Mouse (Mus musculus) embryonic facial prominence, embryonic 11.5 days (tissue): ENCODE data around the gene Lsm10. TPM values are rescaled to one million over a fixed set of nuclear protein-coding genes. Genes with fewer than 3 reads are reported as not detected.
"Not testable (repeated sequence)": the region's sequence is repeated elsewhere in the genome, so short reads cannot be mapped to it uniquely, and the experiment has no call there.

Source experiments
- ATAC-seq: fragments of 200-750 bp; cut with Nextera tagmentation; replicated peaks from 2 replicates; pipeline ENCODE4 v1.8.0; 2017; ENCODE audit warnings: low read depth; ENCODE audit not compliant: insufficient number of reproducible peaks, low FRiP score, low TSS enrichment
- DNase-seq: peaks from one replicate; pipeline ENCODE4 v3.0.0-alpha.2; 2015; ENCODE audit warnings: low spot score
- H3K27ac ChIP-seq: fragments of 300-500 bp; sonication (generic); replicated peaks from 2 replicates; pipeline ENCODE4 v1.5.1; 2014; ENCODE audit warnings: mild to moderate bottlenecking, low read depth, low read length, control low read depth
- H3K27me3 ChIP-seq: fragments of 300-500 bp; sonication (generic); 2 replicates; pipeline ENCODE4 v1.6.1; 2014; ENCODE audit warnings: mild to moderate bottlenecking, low read length, moderate library complexity, mixed read lengths; ENCODE audit not compliant: control insufficient read depth, insufficient read depth
- H3K36me3 ChIP-seq: fragments of 300-500 bp; sonication (generic); replicated peaks from 2 replicates; pipeline ENCODE4 v1.6.1; 2014; ENCODE audit warnings: low read depth, mild to moderate bottlenecking, low read length, moderate library complexity, mixed read lengths; ENCODE audit not compliant: control insufficient read depth, insufficient read depth
- H3K4me1 ChIP-seq: fragments of 300-500 bp; sonication (generic); 2 replicates; pipeline ENCODE4 v1.6.1; 2014; ENCODE audit warnings: low read length, mixed read lengths; ENCODE audit not compliant: control insufficient read depth, insufficient read depth
- H3K4me2 ChIP-seq: fragments of 300-500 bp; sonication (generic); 2 replicates; pipeline ENCODE4 v1.6.1; 2014; ENCODE audit warnings: low read depth, mild to moderate bottlenecking, control low read depth, low read length, moderate library complexity
- H3K4me3 ChIP-seq: fragments of 300-500 bp; sonication (generic); 2 replicates; pipeline ENCODE4 v1.5.1; 2014; ENCODE audit warnings: low read depth, low read length, control low read depth
- H3K9ac ChIP-seq: fragments of 300-500 bp; sonication (generic); replicated peaks from 2 replicates; pipeline ENCODE4 v1.6.1; 2014; ENCODE audit warnings: mild to moderate bottlenecking, control low read depth, low read length
- H3K9me3 ChIP-seq: fragments of 300-500 bp; sonication (generic); replicated peaks from 2 replicates; pipeline ENCODE4 v1.6.1; 2016; ENCODE audit warnings: mild to moderate bottlenecking, low read length, inconsistent platforms, mixed read lengths; ENCODE audit not compliant: control insufficient read depth
- WGBS: fragments of 180-500 bp; shearing (Covaris S2); extraction: QIAGEN DNeasy Blood & Tissue Kit; methylation state at CpG from one replicate; pipeline ENCODE4 v1.1.7; 2014; 5-methylcytosine and 5-hydroxymethylcytosine counted together
- polyA plus RNA-seq: library from polyadenylated mRNA; unstranded; fragments of >200 nt; fragmentation: Nextera tagmentation; extraction: Ambion mirVana; gene quantifications from 2 replicates; pipeline ENCODE4 v1.2.1, GENCODE M21; 2014

The Lsm10 gene
- polyA plus RNA-seq, 1 experiment from 2014 or later = 46.1 TPM

DNA sequence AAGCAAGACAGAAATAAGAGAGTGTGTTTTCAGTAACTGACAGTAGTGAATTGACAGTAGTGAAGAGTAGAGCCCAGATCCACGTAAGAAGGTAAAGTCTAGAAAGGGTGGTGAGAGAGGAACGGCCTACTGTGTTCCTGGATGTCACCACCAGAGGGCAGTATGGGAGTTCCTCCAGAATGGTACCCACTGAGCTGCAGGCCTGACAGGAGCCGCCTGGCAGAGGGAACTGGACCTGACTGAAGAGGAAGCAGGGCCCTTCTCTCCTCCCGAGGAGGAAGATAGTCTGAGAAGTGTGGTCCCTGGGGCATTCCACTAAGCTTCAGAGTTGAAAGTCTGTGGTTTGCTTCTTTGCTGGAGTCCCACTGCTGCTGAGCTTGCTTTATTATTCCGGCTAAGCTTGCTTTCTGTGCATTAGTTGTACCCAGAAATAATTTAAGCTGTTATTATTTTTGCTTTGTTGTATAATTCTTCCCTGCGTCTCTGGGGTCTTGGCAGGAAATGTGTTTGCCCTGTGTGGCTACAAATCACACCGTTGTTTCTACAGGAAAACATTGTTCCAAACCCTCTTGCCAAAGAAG, 10.3 kb upstream of the Lsm10 start:
- Histone ChIP-seq H3K27ac (no peak overlapping the region), H3K4me2 (no peak overlapping the region)

DNA sequence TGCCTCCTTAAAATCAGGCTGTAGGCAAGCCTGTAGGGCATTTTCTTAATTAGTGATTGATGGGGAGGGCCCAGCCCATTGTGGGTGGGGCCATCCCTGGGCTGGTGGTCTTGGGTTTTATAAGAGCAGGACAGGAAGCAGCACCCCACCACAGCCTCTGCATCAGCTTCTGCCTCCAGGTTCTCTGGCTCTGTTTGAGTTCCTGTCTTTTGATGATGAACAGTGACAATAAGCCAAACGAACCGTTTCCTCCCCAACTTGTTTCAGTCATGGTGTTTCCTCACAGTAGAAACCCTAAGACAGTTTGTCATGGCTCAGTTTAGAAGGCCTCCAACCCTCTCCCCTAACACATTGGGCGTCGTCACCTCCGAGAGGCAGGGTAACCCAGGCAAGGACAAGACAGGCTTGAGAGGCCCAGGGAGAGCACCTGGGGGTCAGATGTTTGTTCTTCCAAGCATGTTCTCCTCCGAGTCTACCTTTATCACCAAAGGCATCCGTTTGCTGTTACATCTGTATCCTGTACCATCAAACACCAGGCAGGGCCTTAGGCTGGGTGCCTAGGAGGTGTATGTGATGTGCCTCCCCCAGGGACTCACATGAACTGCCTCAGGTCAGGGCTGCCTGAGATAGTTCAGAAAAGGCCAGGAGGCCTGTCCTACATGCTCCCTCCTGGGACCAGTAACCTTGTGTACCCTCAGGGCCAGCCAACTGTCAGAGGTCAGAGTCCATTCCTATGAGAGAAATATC, 6.1 kb upstream of the Lsm10 start:
- Histone ChIP-seq H3K36me3 (no peaks in the 10 kb centered on the region), H3K9ac (no peak overlapping the region), H3K9me3 (no peaks in the 10 kb centered on the region), H3K27me3 (no peaks in the 10 kb centered on the region), H3K4me3 (no peak overlapping the region), H3K4me2 (no peak overlapping the region), H3K27ac (no peak overlapping the region), H3K4me1 (no peaks in the 10 kb centered on the region)
- ATAC-seq = no peak
- DNase-seq = no peak
- WGBS = 74% methylated on average over 7 of the region's 7 CpGs

More for the DNA sequence above, 10.3 kb upstream of the Lsm10 start:
- ATAC-seq = 0 out of 2 replicates have a peak, but pooled peaks have one; percentile 51
- Histone ChIP-seq H3K9me3 (no peaks in the 10 kb centered on the region), H3K4me3 (no peak overlapping the region), H3K4me1 (no peaks in the 10 kb centered on the region), H3K27me3 (no peaks in the 10 kb centered on the region), H3K9ac (no peak overlapping the region), H3K36me3 (no peaks in the 10 kb centered on the region)
- peak; percentile 89 for DNase-seq
- WGBS = 34% methylated on average over 7 of the region's 7 CpGs

DNA sequence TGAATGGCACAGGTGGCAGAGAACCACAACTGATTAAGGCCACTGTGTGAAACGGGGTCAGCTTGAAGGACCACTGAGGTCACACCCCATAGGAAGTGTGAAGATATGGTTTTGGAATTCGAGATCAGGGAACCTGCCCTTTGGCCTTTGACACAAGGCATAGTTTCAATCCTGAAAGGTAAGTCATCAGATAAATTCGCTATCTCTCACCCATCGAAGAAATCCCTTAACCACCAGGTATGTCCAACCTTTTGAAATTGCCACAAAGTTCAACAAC, 5.6 kb upstream of the Lsm10 start:
- Histone ChIP-seq H3K4me1 (no peaks in the 10 kb centered on the region), H3K9me3 (no peaks in the 10 kb centered on the region), H3K4me3 (no peak overlapping the region), H3K27ac (no peak overlapping the region), H3K27me3 (no peaks in the 10 kb centered on the region), H3K36me3 (no peaks in the 10 kb centered on the region), H3K4me2 (no peak overlapping the region), H3K9ac (no peak overlapping the region)
- ATAC-seq (no peak), DNase-seq (no peak)
- 82% methylated on average over 4 of the region's 4 CpGs for WGBS

DNA sequence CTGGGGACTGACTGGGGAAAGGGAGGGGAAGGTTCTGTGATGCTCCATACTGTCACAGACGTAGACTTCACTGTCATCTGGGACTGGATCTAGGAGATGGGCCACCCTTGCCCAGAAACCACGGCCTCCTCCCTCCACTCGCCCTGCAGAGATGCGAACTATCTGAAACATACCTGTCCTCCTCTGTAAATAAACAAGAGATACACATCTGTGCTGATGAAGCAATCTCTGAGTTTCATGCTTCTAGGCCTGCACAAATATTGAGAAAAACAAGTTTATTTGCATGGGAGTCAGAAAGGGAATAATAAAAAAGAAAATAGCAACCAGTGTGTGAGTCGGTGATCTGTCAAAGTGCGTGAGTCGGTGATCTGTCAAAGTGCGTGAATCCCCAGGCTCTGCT, 4.5 kb upstream of the Lsm10 start:
- Histone ChIP-seq H3K36me3 (no peaks in the 10 kb centered on the region), H3K9ac (no peak overlapping the region), H3K9me3 (no peaks in the 10 kb centered on the region), H3K4me3 (no peak overlapping the region), H3K27me3 (no peaks in the 10 kb centered on the region), H3K27ac (no peak overlapping the region), H3K4me1 (no peaks in the 10 kb centered on the region), H3K4me2 (no peak overlapping the region)
- DNase-seq = no peak
- 79% methylated on average over 8 of the region's 8 CpGs for WGBS
- ATAC-seq = no peak

DNA sequence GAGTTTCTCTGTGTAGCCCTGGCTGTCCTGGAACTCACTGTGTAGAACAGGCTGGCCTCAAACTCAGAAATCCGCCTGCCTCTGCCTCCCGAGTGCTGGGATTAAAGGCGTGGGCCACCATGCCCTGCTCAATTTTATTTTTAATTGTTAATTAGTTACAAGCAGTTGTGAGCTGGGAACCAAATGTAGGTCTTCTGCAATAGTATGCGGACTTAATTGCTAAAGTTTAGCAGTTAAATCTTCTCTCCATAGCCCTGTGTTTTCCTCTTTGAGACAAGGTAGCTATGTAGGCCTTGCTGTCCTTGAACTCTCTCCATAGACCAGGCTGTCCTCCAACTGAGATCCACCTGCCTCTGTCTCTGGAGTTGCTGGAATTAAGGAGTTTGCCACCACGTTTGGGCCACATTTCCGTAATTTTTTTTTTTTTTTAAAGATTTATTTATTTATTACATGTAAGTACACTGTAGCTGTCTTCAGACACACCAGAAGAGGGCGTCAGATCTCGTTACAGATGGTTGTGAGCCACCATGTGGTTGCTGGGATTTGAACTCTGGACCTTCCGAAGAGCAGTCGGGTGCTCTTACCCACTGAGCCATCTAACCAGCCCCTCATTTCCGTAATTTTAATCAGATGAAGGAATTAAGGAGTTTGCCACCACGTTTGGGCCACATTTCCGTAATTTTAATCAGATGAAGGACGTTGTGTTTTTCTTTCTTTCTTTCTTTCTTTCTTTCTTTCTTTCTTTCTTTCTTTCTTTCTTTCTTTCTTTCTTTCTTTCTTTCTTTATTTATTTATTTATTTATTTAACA, 597 bp upstream of the Lsm10 start:
- H3K4me2 ChIP-seq, H3K9ac ChIP-seq, H3K4me3 ChIP-seq, H3K27me3 ChIP-seq, H3K4me1 ChIP-seq, ATAC-seq, H3K27ac ChIP-seq, H3K9me3 ChIP-seq, H3K36me3 ChIP-seq, DNase-seq: not testable (repeated sequence)
- 60% methylated on average over 14 of the region's 14 CpGs for WGBS

DNA sequence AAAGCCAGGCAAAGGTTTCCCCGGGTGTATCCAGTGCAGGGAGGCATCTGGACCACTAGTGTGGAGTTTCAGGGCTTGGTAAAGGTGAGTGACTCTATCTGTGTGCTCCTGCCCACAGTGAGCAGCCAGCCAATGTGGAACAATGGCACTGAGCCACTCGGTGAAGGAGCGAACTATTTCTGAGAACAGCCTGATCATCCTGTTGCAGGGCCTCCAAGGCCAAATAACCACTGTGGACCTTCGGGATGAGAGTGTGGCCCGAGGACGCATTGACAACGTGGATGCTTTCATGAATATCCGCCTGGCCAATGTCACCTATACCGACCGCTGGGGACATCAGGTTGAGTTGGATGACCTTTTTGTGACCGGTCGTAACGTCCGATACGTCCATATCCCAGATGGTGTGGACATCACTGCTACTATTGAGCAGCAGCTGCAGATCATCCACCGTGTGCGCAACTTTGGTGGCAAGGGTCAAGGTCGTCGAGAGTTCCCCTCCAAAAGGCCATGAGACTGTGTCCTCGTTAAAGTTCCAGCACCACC, 1.4 kb downstream of the Lsm10 start:
- Histone ChIP-seq H3K9ac (no peak overlapping the region), H3K27ac (no peak overlapping the region), H3K4me2 (no peak overlapping the region), H3K9me3 (no peaks in the 10 kb centered on the region), H3K36me3 (no peaks in the 10 kb centered on the region), H3K4me3 (no peak overlapping the region), H3K4me1 (no peaks in the 10 kb centered on the region), H3K27me3 (no peaks in the 10 kb centered on the region)
- DNase-seq = no peak
- WGBS = 93% methylated on average over 20 of the region's 20 CpGs
- ATAC-seq = no peak

DNA sequence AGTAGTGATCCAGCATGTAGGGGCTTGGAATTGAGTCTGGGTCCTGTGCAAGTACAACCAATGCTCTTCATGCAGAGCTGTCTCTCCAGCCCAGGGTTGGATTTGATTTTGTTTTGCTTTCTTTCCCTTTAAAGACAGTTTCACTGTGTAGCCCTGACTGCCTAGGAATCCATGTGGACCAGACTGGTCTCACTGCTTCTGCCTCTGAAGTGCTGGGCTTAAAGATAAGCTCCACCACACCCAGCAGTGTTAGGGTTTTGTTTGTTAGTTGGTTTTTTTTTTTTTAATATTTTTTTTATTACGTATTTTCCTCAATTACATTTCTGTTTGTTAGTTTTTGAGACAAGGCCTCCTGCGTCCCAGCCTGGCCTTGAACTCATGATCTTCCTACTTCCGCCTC, 2.9 kb downstream of the Lsm10 start:
- no peaks in the 10 kb centered on the region for H3K36me3 ChIP-seq
- H3K27ac ChIP-seq = no peak overlapping the region
- H3K4me2 ChIP-seq = no peak overlapping the region
- no peaks in the 10 kb centered on the region for H3K4me1 ChIP-seq
- DNase-seq = no peak
- no peak overlapping the region for H3K4me3 ChIP-seq
- H3K9me3 ChIP-seq = no peaks in the 10 kb centered on the region
- no peaks in the 10 kb centered on the region for H3K27me3 ChIP-seq
- WGBS = 85% methylated on average over 3 of the region's 3 CpGs
- no peak for ATAC-seq
- no peak overlapping the region for H3K9ac ChIP-seq

DNA sequence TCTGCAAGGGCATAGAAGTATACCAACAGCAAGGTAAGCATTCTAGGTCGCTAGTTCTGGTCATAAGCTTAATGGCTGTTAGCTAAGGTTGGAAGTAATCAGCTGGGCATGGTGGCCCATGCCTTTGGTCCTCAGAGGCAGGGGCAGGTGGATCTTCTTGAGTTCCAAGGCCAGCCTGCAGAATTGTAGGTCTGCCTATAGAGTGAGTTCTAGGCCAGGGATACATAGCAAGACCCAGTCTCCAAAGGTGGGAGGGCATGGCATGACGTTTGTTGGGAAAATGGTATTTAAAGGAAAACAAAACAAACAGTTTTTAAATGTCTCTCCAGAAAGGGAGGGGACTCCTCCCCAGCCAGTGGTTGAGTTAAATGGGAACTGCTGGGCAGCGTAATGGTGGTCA, 4.3 kb downstream of the Lsm10 start:
- Histone ChIP-seq H3K4me1 (no peaks in the 10 kb centered on the region), H3K4me3 (no peak overlapping the region), H3K9ac (no peak overlapping the region), H3K27ac (no peak overlapping the region), H3K9me3 (no peaks in the 10 kb centered on the region), H3K27me3 (no peaks in the 10 kb centered on the region), H3K4me2 (no peak overlapping the region), H3K36me3 (no peaks in the 10 kb centered on the region)
- WGBS = 79% methylated on average over 3 of the region's 3 CpGs
- ATAC-seq (no peak), DNase-seq (no peak)
